Mouse (Mus musculus): ENCODE measurements around the gene Vmn1r45. TPM values are rescaled to one million over a fixed set of nuclear protein-coding genes. Genes with fewer than 3 reads are reported as not detected.
"Not testable (repeated sequence)": the region's sequence is repeated elsewhere in the genome, so short reads cannot be mapped to it uniquely, and the experiment has no call there.

Gene Vmn1r45
- total RNA-seq (2012; rRNA removed) (not detected in 2 replicates), total RNA-seq (2014; rRNA removed) (0.07 TPM in 1 of 2 replicates, not detected in the other), polyA plus RNA-seq (2012; ENCODE audit: insufficient read length, low read depth) (not detected in 2 replicates)

DNA sequence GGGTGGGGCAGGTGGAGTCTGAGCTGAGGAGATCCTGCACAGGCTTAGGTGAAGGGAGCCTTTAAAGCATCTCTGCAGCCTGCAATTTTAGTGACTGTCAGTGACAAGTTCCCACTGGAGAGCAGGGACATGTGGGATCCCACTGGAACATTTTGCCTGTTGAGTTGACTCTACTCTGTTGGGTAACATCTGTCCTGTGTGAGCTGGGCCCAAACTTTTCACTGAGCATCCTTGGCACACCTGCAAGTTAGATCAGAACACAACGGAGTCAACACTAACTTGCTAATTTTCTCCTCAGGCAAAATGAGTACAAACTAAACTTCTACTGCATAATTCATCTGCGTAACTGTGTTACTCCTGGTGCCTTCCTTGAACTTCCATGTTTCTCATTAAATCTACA, at the start of gene Vmn1r45:
Gene Vmn1r45, minus strand, starts transcription at position 101 of the 400 bp plus-strand sequence.
- H3K9me3 ChIP-seq (replicated peaks; ENCODE audit: low read length); H3K27me3 ChIP-seq (replicated peaks); H3K9ac ChIP-seq (ENCODE audit: insufficient read depth, low read depth); in situ Hi-C loops (cut with MboI; ENCODE audit: low pct_ligation_motif_present, low pct_unique_long_range_greater_than_20kb, low sequenced_read_pairs); H3K36me3 ChIP-seq (replicated peaks in 1 of 2; ENCODE audit: control insufficient read depth in 1 of 2, insufficient read depth in 1 of 2, low read length in 1 of 2); H3K4me3 ChIP-seq (replicated peaks in 1 of 3; ENCODE audit: low read depth in 2 of 3, low read length in 2 of 3, poor library complexity in 1 of 3); H3K4me2 ChIP-seq (ENCODE audit: insufficient read depth, low read depth, poor library complexity, severe bottlenecking); H3K4me1 ChIP-seq (ENCODE audit: control insufficient read depth in 1 of 2, insufficient read depth in 2 of 2); H3K27ac ChIP-seq (ENCODE audit: insufficient read depth, low read depth); DNase-seq (ENCODE audit: extremely low read depth); H3K79me2 ChIP-seq (replicated peaks; ENCODE audit: control insufficient read depth, extremely low read depth, insufficient read depth, poor library complexity, severe bottlenecking); dilution Hi-C loops (cut with MboI; ENCODE audit: extremely low pct_ligation_motif_present, extremely low pct_unique_long_range_greater_than_20kb, low sequenced_read_pairs): not testable (repeated sequence)

DNA sequence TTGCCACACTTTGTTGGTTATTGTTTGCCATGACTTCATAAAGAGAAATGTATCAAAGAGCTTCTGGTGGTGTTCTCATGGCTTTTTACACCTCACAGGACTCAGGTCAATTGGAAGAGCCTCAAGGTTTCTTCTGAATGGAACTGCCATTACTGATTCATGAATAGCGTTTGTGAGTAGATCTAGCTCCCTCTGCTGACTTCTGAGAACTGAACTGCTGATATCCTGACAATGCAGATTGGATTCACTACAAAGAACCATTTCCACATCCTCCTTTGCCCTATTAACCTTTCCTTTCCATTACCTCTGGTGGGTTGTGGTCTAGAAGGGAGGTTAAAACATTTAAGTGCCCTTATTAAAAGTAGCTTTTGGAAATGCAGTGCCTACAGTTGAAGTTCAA, 45.6 kb upstream of the Vmn1r45 start:
- TF ChIP-seq ELF1 (IDR thresholded peaks at IDR 0.05; ENCODE audit: low read depth, low read length) (no peak), RAD21 (IDR thresholded peaks at IDR 0.05; ENCODE audit: low read depth, low read length) (peak; percentile 42), SMC3 (IDR thresholded peaks at IDR 0.05; ENCODE audit: low read depth, low read length) (peak; percentile 56), E2F4 (IDR thresholded peaks at IDR 0.05; ENCODE audit: insufficient replicate concordance, low read depth, low read length) (no peak), CTCF (conservative IDR thresholded peaks at IDR 0.05 in 1 of 2, IDR thresholded peaks at IDR 0.05 in 1 of 2; ENCODE audit: low read depth in 2 of 2, low read length in 2 of 2) (peak in 1 of 2 experiments; percentile 52; a peak in 2 of 4 replicates)
- Histone ChIP-seq H3K79me2 (replicated peaks; ENCODE audit: control insufficient read depth, extremely low read depth, insufficient read depth, poor library complexity, severe bottlenecking) (no peaks in the 10 kb centered on the region), H3K27ac (ENCODE audit: insufficient read depth, low read depth) (no peak overlapping the region), H3K4me3 (replicated peaks in 1 of 3; ENCODE audit: low read depth in 2 of 3, low read length in 2 of 3, poor library complexity in 1 of 3) (no peak overlapping the region), H3K9ac (ENCODE audit: insufficient read depth, low read depth) (no peak overlapping the region), H3K4me2 (ENCODE audit: insufficient read depth, low read depth, poor library complexity, severe bottlenecking) (no peak overlapping the region), H3K36me3 (replicated peaks in 1 of 2; ENCODE audit: control insufficient read depth in 1 of 2, insufficient read depth in 1 of 2, low read length in 1 of 2) (no peaks in the 10 kb centered on the region), H3K27me3 (replicated peaks) (peaks cover 22% of the 10 kb centered on the region), H3K9me3 (replicated peaks; ENCODE audit: low read length) (no peaks in the 10 kb centered on the region), H3K4me1 (ENCODE audit: control insufficient read depth in 1 of 2, insufficient read depth in 2 of 2) (no peaks in the 10 kb centered on the region)
- DNase-seq (ENCODE audit: extremely low read depth), result peak; percentile 1
- dilution Hi-C loops (cut with MboI; ENCODE audit: extremely low pct_ligation_motif_present, extremely low pct_unique_long_range_greater_than_20kb, low sequenced_read_pairs), result no loop called here
- in situ Hi-C loops (cut with MboI; ENCODE audit: low pct_ligation_motif_present, low pct_unique_long_range_greater_than_20kb, low sequenced_read_pairs), result loop anchor here (25.0 kb wide), 1 partner anchor 299 kb away; no protein-coding TSS in a partner anchor

DNA sequence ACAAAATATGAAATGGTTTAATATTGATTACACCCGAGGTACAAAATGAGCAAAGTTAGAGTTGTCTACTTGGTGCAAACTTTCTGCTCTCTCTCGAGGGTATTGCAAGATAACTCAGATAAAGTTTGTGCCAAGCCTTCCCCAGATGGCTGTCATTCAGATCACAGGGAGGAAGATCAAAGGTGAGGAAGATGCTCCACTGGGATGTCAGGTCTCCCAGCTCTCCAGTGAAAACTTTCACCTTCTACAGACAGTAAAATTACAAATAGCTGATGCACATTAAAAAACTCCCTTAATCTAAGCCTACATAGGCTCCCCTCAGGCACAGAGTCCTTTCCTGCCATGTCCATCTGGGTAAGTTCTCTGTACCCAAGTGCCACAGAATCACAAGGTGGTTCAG, 28.6 kb upstream of the Vmn1r45 start, which contains the start of gene Vmn1r46:
Gene Vmn1r46, plus strand, starts transcription at position 301 of the 400 bp plus-strand sequence.
- TF ChIP-seq POLR2A (IDR thresholded peaks at IDR 0.05; ENCODE audit: low read depth, low read length), result no peak
- no peak for TF ChIP-seq RCOR1 (conservative IDR thresholded peaks at IDR 0.05; ENCODE audit: low read depth, low read length)
- TF ChIP-seq NELFE (IDR thresholded peaks at IDR 0.05; ENCODE audit: low read depth, low read length), result no peak
- no peak for TF ChIP-seq TCF12 (IDR thresholded peaks at IDR 0.05; ENCODE audit: low read depth, low read length)
- no peak for TF ChIP-seq BHLHE40 (IDR thresholded peaks at IDR 0.05; ENCODE audit: low read depth, low read length)
- TF ChIP-seq SIN3A (IDR thresholded peaks at IDR 0.05; ENCODE audit: low read length), result no peak
- no peak for TF ChIP-seq ZNF384 (IDR thresholded peaks at IDR 0.05; ENCODE audit: low read depth, low read length)
- TF ChIP-seq SMC3 (IDR thresholded peaks at IDR 0.05; ENCODE audit: low read depth, low read length), result no peak
- TF ChIP-seq CHD2 (IDR thresholded peaks at IDR 0.05; ENCODE audit: low read length), result no peak
- dilution Hi-C loops (cut with MboI; ENCODE audit: extremely low pct_ligation_motif_present, extremely low pct_unique_long_range_greater_than_20kb, low sequenced_read_pairs) (no loop called here), in situ Hi-C loops (cut with MboI; ENCODE audit: low pct_ligation_motif_present, low pct_unique_long_range_greater_than_20kb, low sequenced_read_pairs) (loop anchor here (25.0 kb wide), 1 partner anchor 93 kb away; no protein-coding TSS in a partner anchor)
- H3K27me3 ChIP-seq (replicated peaks), result peaks cover 64% of the 10 kb centered on the region
- no peaks in the 10 kb centered on the region for H3K4me1 ChIP-seq (ENCODE audit: control insufficient read depth in 1 of 2, insufficient read depth in 2 of 2)
- no peak within 1 kb of the TSS for H3K4me3 ChIP-seq (replicated peaks in 1 of 3; ENCODE audit: low read depth in 2 of 3, low read length in 2 of 3, poor library complexity in 1 of 3)
- no peak for DNase-seq (ENCODE audit: extremely low read depth)
- H3K4me2 ChIP-seq (ENCODE audit: insufficient read depth, low read depth, poor library complexity, severe bottlenecking), result no peak within 1 kb of the TSS
- no peaks in the 10 kb centered on the region for H3K36me3 ChIP-seq (replicated peaks in 1 of 2; ENCODE audit: control insufficient read depth in 1 of 2, insufficient read depth in 1 of 2, low read length in 1 of 2)
- H3K9ac ChIP-seq (ENCODE audit: insufficient read depth, low read depth), result no peak within 1 kb of the TSS
- H3K9me3 ChIP-seq (replicated peaks; ENCODE audit: low read length), result no peaks in the 10 kb centered on the region
- H3K79me2 ChIP-seq (replicated peaks; ENCODE audit: control insufficient read depth, extremely low read depth, insufficient read depth, poor library complexity, severe bottlenecking), result no peaks in the 10 kb centered on the region
- no peak within 1 kb of the TSS for H3K27ac ChIP-seq (ENCODE audit: insufficient read depth, low read depth)
